Mouse (Mus musculus): ENCODE measurements around the gene Pald1. TPM values are rescaled to one million over a fixed set of nuclear protein-coding genes. Genes with fewer than 3 reads are reported as not detected.

Gene Pald1
- polyA plus RNA-seq, 1 experiment from 2014 or later = 0.13 TPM

DNA sequence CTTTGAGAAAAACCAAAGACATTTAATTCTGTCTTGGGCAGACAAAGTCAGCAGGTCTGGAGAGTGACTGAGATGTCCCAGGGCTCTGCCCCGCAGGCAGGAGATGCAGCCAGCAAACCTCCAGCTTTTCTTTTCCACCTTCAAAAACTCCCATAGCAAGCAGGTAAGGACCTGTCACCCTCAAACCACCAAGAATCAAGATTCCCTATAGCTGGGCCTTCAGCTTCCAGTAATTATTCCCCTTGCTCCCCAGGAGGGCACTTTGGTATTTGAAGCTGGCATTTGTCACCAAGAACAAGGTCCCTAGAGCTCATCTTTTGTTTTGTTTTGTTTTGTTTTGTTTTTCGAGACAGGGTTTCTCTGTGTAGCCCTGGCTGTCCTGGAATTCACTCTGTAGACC, 33.7 kb upstream of the Pald1 start:
- 79% methylated on average over 2 of the region's 2 CpGs for WGBS (ENCODE audit: missing documents)
- no peaks in the 10 kb centered on the region for H3K36me3 ChIP-seq (ENCODE audit: inconsistent target)

DNA sequence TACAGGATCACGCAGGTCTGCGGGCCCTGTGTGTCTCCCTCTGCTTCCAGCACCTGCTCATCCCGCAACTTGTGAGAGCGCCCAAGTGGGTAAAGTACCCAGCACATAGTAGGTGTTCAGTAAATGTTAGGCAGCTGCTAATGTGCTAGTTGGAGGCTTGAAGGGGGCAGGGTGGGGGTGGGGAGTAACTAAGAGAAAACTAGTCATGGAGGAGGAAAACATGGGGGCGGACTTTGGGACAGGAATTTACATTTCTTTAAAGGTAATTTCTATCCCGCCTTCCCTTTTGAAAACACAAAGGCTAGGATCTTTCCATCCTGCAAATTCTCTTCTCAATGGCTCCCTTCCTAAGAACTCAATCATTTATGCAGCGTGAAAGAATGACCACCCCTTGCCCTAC, 33.2 kb upstream of the Pald1 start:
- Histone ChIP-seq H3K79me2 (ENCODE audit: inconsistent target) (no peaks in the 10 kb centered on the region), H3K4me3 (ENCODE audit: inconsistent target) (no peak overlapping the region), H3K36me3 (ENCODE audit: inconsistent target) (no peaks in the 10 kb centered on the region), H3K27ac (no peak overlapping the region)
- 68% methylated on average over 7 of the region's 7 CpGs for WGBS (ENCODE audit: missing documents)

More for the DNA sequence above, 33.7 kb upstream of the Pald1 start:
- no peak overlapping the region for H3K27ac ChIP-seq
- H3K79me2 ChIP-seq (ENCODE audit: inconsistent target) = no peaks in the 10 kb centered on the region
- H3K4me3 ChIP-seq (ENCODE audit: inconsistent target) = no peak overlapping the region

DNA sequence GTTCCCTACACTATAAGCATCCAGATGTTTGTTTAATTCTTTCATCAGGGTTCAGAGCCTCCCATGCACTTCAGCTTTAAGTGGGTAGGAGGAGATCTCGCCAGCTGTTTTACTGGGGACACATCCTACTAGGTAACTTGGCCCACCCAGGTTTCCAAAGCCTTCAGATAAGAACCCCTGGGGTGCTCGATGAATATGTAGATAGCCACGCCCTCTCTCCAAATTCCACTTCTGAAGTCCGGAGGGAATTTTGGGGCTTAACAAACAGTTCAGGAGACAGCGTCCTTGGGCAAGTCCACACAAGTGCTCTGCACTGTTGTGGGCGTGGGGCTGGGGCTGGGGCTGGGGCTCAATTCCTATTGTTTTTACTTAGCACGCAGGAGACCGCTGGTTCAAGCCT, 32.6 kb upstream of the Pald1 start:
- no peak overlapping the region for H3K4me3 ChIP-seq (ENCODE audit: inconsistent target)
- no peaks in the 10 kb centered on the region for H3K79me2 ChIP-seq (ENCODE audit: inconsistent target)
- WGBS (ENCODE audit: missing documents) = 63% methylated on average over 8 of the region's 8 CpGs
- no peaks in the 10 kb centered on the region for H3K36me3 ChIP-seq (ENCODE audit: inconsistent target)
- H3K27ac ChIP-seq = no peak overlapping the region

DNA sequence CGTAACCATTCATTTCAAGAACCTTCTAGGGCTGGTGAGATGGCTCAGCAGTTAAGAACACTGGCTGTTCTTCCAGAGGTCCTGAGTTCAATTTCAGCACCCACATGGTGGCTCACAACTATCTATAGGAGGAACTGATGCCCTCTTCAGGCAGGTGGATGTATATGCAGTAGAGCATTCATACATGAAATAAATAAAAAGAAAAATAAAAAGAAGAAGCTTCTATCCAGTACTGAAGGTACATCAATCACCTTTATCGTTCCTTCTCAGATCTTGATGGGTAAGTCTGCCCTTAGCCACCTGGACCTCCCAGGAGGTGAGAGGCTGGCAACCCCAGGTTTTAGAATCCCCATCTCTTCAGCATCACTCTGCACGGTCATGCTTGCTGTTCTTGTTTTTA, 31.9 kb upstream of the Pald1 start:
- WGBS (ENCODE audit: missing documents) = 94% methylated on average over 3 of the region's 3 CpGs
- no peaks in the 10 kb centered on the region for H3K36me3 ChIP-seq (ENCODE audit: inconsistent target)
- H3K27ac ChIP-seq = no peak overlapping the region
- no peak overlapping the region for H3K4me3 ChIP-seq (ENCODE audit: inconsistent target)
- no peaks in the 10 kb centered on the region for H3K79me2 ChIP-seq (ENCODE audit: inconsistent target)

DNA sequence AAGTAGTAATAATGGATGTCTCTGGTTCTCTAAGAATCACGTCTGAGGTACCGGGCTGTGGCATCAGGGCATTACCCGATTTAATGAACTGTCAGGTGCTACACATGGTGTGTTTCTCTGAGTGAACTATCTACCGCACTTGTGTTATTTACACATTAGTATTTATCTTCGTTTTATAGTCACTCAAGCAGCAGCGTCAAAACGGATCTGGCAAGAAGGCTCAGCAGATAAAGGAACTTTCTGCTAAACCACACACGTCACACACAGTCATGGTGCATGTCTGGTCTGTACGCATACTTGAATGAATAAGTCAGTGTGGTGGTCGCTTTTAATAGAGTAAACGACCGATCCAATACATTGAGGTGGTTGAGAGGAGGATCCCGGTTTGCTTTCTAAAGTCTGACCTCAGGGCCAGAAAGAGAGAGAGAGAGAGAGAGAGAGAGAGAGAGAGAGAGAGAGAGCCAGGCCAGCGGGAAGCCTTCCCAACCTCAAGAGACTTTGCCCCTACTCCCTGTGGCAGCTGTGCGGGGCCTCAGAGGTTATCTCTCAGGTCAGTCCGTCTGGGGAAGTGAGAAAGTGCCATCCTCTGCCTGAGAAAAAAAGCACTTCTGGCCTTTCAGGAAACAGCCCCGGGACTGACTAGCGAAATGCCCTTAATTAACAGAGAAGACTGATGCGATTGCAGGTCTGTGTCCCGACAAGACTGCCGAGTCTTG, 29.7 kb upstream of the Pald1 start:
- 36% methylated on average over 21 of the region's 21 CpGs for WGBS (ENCODE audit: missing documents)
- H3K4me3 ChIP-seq (ENCODE audit: inconsistent target) = no peak overlapping the region
- no peaks in the 10 kb centered on the region for H3K79me2 ChIP-seq (ENCODE audit: inconsistent target)
- H3K27ac ChIP-seq = no peak overlapping the region
- H3K36me3 ChIP-seq (ENCODE audit: inconsistent target) = no peaks in the 10 kb centered on the region

DNA sequence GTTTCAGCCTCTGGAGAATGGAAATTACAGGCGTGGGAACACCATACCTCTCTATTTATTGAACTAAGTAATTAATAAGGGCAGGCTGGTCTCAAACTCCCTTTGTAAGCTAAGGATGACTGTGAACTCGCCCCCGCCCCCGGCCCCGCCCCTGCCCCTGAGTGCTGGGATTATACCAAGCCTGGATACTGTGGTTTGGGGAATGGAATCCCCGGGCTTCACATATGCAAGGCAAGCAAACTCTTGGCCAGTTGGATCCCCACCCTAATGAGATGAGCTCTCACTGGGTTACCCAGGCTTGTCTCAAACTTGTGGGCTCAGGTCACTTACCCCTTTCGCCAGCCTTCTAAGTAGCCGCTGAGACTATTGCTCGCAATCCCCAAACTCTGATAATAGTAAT, 26.9 kb upstream of the Pald1 start:
- Histone ChIP-seq H3K79me2 (ENCODE audit: inconsistent target) (no peaks in the 10 kb centered on the region), H3K4me3 (ENCODE audit: inconsistent target) (no peak overlapping the region), H3K27ac (no peak overlapping the region), H3K36me3 (ENCODE audit: inconsistent target) (no peaks in the 10 kb centered on the region)
- WGBS (ENCODE audit: missing documents) = 68% methylated on average over 9 of the region's 9 CpGs

DNA sequence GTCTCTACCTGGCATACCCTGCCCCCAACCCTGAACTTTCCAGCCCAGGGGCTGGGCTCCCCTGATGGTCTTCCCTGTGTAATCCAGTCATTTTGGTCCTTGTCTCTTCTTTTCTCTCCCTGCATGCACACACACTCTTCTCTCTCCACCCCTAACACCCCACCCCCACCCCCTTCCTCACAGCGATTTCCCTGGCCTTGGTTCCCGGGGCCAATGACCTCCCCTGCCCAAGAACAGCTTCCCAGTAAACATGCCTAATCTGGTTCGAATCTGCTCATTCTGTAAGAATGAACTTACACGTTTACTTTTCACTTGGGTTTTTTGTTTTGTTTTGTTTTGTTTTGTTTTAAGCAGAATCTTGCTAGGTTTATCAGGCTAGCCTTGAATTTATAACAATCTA, 26.4 kb upstream of the Pald1 start:
- H3K36me3 ChIP-seq (ENCODE audit: inconsistent target) = no peaks in the 10 kb centered on the region
- H3K4me3 ChIP-seq (ENCODE audit: inconsistent target) = no peak overlapping the region
- no peak overlapping the region for H3K27ac ChIP-seq
- no peaks in the 10 kb centered on the region for H3K79me2 ChIP-seq (ENCODE audit: inconsistent target)
- WGBS (ENCODE audit: missing documents) = 55% methylated on average over 4 of the region's 4 CpGs

DNA sequence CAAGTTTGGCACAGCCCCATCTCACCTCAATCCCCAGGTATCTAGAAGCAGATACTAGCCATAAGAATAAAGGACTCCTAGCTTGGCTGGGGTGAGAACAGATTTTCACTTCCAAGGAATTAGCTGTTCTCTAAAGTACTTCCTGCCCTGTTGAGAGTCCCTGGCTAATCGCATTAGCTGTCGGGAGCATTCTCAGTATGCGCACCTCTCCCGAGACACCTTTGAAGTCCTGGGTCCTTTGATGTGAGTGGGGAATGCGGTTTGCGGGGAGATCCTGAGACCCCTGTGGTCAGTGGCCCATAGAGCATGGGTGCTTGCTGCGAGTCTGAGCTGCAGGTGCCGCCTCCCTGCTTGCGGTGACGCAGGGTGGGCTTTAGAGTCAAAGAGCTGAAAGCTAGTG, 22.6 kb upstream of the Pald1 start:
- WGBS (ENCODE audit: missing documents) = 25% methylated on average over 10 of the region's 10 CpGs

DNA sequence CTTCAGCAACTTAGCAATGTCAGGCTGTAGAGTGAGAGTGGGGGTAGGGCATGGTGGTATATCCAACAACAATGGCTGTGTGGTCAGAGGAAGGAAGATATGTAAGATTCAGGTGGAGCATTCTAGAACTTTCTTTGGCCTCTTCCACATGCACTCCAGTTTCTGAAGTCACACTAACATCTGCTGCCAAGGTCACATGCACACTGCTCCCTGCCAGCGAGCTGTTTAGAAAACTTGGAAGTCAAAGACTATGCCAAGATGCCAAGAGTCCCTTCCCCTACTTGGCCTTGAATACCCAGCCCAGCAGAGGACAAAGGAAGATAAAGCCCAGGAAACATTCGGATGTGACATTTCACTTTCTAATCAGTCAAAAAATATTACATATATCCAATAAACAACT, 19.6 kb upstream of the Pald1 start:
- H3K27ac ChIP-seq = no peak overlapping the region
- no peaks in the 10 kb centered on the region for H3K79me2 ChIP-seq (ENCODE audit: inconsistent target)
- no peak overlapping the region for H3K4me3 ChIP-seq (ENCODE audit: inconsistent target)
- H3K36me3 ChIP-seq (ENCODE audit: inconsistent target) = no peaks in the 10 kb centered on the region
- WGBS (ENCODE audit: missing documents) = 91% methylated on average over 2 of the region's 2 CpGs

More for the DNA sequence above, 22.6 kb upstream of the Pald1 start:
- Histone ChIP-seq H3K36me3 (ENCODE audit: inconsistent target) (no peaks in the 10 kb centered on the region), H3K79me2 (ENCODE audit: inconsistent target) (no peaks in the 10 kb centered on the region), H3K4me3 (ENCODE audit: inconsistent target) (no peak overlapping the region), H3K27ac (no peak overlapping the region)

DNA sequence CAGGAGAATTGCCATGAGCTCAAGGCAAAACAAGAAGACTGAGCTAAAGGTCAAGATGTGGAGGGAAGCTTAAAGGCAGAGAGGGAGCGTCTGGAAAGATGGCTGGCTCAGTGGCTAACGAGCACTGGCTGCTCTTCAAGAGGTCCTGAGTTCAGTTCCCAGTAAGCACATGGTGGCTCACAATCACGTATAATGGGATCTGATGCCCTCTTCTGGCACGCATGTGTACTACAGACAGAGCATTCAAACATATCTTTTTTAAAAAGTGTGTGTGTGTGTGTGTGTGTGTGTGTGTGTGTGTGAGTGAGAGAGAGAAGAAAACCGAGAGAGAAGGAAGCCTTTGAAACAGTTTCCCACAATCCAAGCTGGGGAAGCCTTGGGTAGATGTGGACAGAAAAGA, 19.1 kb upstream of the Pald1 start:
- H3K27ac ChIP-seq = no peak overlapping the region
- no peak overlapping the region for H3K4me3 ChIP-seq (ENCODE audit: inconsistent target)
- H3K36me3 ChIP-seq (ENCODE audit: inconsistent target) = no peaks in the 10 kb centered on the region
- WGBS (ENCODE audit: missing documents) = 79% methylated on average over 3 of the region's 5 CpGs
- H3K79me2 ChIP-seq (ENCODE audit: inconsistent target) = no peaks in the 10 kb centered on the region

DNA sequence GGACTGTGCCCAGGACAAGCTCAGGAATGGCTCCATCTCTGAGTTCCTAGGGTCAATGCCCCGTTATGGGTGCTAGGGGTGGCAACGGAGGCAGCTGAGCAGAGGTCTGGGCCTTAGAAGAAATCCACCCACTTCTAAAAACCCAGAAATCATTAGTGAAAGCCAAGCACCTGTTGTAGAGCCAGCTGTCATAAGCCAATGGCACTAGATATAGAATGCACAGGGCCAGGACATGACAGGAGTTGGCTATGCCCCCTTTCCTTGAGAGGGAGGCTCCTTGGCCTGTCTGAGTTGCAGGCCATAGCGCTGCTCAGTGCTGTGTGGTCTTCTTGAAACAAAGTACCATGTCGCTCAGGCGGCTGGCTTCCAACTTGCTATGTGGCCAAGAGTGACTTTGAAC, 17.1 kb upstream of the Pald1 start:
- H3K79me2 ChIP-seq (ENCODE audit: inconsistent target) = no peaks in the 10 kb centered on the region
- no peak overlapping the region for H3K27ac ChIP-seq
- no peak overlapping the region for H3K4me3 ChIP-seq (ENCODE audit: inconsistent target)
- WGBS (ENCODE audit: missing documents) = 93% methylated on average over 5 of the region's 5 CpGs
- no peaks in the 10 kb centered on the region for H3K36me3 ChIP-seq (ENCODE audit: inconsistent target)

DNA sequence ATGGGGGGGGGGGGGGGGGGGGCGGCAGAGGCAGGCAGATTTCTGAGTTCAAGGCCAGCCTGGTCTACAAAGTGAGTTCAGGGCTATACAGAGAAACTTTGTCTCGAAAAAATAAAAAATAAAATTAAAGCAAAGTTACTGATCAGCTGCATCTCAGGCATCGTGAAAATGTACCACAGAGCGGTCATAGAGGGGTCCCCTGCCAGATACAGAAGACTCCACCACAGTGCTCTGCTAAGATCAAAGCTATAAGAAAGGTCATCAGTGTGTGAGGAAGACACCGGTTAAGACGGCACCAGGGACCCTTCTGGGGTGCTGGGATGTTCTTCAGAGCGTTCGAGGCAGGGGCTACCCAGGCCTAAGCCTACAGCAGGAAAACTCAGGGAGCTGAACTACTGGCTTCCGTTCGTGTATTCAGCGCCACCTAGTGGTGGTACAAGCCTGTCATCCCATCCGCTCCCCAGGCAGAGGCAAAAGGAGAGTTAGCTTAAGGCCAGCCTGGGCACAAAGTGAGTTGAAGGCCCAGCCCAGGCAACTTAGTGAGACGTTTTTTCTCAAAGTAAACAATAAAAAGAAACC, 15.9 kb upstream of the Pald1 start:
- H3K27ac ChIP-seq = no peak overlapping the region

DNA sequence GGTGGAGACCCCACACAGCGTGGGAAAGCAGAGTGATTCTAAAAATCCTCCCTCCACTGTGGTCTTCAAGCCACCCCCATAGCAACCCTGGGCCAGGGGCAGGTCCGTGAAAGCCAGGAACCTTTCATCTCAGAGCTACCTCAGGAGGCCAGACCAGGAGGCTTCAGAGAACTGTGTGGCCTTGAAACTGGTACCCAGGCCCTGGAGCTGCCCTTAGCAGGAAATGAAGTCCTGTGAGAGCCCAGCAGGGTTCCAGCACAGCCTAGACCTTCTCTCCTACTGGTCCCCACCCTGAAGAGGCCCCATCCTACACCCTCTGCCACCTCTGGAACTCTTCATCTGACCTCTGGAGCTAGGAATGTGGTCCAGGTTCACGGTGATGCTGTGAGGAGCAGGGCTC, 14.8 kb upstream of the Pald1 start:
- H3K36me3 ChIP-seq (ENCODE audit: inconsistent target) = no peaks in the 10 kb centered on the region
- H3K4me3 ChIP-seq (ENCODE audit: inconsistent target) = no peak overlapping the region
- H3K79me2 ChIP-seq (ENCODE audit: inconsistent target) = no peaks in the 10 kb centered on the region
- 86% methylated on average over 3 of the region's 3 CpGs for WGBS (ENCODE audit: missing documents)
- no peak overlapping the region for H3K27ac ChIP-seq

More for the DNA sequence above, 15.9 kb upstream of the Pald1 start:
- H3K36me3 ChIP-seq (ENCODE audit: inconsistent target) = no peaks in the 10 kb centered on the region
- WGBS (ENCODE audit: missing documents) = 28% methylated on average over 13 of the region's 13 CpGs
- no peak overlapping the region for H3K4me3 ChIP-seq (ENCODE audit: inconsistent target)
- H3K79me2 ChIP-seq (ENCODE audit: inconsistent target) = no peaks in the 10 kb centered on the region

DNA sequence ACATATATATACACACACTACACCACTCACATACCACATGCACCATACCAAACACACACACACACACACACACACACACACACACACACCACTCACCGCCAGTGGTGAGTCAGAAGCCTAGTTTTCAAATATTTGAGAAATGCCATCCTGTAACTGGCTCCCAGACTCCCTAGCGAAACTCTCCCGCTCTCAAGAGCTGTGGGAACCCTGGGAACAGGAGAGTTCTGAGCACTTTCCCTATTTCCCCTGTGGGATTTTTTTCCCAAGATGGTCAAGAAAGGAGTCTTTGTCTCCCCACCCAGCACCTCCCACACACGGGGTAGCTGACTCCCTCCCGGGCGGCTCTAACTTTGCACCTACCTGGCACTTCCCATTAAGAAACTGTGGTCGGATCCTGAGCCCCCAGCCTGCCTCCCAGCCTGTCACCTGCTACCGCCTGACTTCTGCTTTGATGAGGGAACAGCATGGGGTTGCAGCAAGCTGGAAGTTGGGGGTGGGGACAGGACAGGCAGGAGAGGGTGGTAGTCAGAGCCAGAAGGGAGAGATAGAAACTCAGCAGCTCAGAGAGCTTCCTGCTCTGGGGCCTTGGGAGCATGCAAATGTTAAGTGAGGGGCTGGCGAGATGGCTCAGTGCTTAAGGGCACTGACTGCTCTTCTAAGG, 11.3 kb upstream of the Pald1 start:
- no peak overlapping the region for H3K27ac ChIP-seq
- no peaks in the 10 kb centered on the region for H3K79me2 ChIP-seq (ENCODE audit: inconsistent target)
- WGBS (ENCODE audit: missing documents) = 29% methylated on average over 8 of the region's 9 CpGs
- H3K36me3 ChIP-seq (ENCODE audit: inconsistent target) = no peaks in the 10 kb centered on the region
- H3K4me3 ChIP-seq (ENCODE audit: inconsistent target) = no peak overlapping the region

DNA sequence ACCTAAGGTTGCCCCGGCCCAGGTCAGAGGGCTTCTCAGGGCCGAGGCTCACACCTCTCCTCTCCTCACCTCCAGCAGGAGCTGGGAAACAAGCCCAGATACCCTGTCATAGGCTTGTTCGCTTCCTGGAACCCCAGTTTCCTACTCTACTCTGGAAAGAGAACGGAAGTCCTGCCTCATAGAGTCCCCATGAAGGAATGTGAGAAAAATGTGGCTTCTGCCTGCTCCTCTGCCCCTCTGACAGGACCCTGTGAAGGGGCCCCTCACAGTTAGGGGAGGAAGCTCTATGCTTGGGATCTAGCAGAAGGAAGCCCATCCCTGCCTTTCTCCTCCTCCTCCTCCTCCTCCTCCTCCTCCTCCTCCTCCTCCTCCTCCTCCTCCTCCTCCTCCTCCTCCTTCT, 9.3 kb upstream of the Pald1 start:
- no peak overlapping the region for H3K4me3 ChIP-seq (ENCODE audit: inconsistent target)
- 56% methylated on average over 4 of the region's 4 CpGs for WGBS (ENCODE audit: missing documents)

More for the DNA sequence above, 9.3 kb upstream of the Pald1 start:
- Histone ChIP-seq H3K27ac (no peak overlapping the region), H3K79me2 (ENCODE audit: inconsistent target) (no peaks in the 10 kb centered on the region), H3K36me3 (ENCODE audit: inconsistent target) (no peaks in the 10 kb centered on the region)
